Mouse (Mus musculus): Measurements from ENCODE around the gene Snx9.

Gene Snx9

GRCm38 (mm10) chr17:5924238-5924637 lies 83.1 kb downstream of the Snx9 start:
- WGBS = 48% methylated on average over 8 of the region's 8 CpGs

GRCm38 (mm10) chr17:5926710-5927109 lies 85.6 kb downstream of the Snx9 start:
- 85% methylated on average over 7 of the region's 7 CpGs for WGBS

GRCm38 (mm10) chr17:5929031-5929430 lies 87.9 kb downstream of the Snx9 start:
- 87% methylated on average over 6 of the region's 6 CpGs for WGBS

- WGBS = 85% methylated on average over 5 of the region's 5 CpGs
Measured at GRCm38 (mm10) chr17:5932161-5932560, 91.0 kb downstream of the Snx9 start.

DNA sequence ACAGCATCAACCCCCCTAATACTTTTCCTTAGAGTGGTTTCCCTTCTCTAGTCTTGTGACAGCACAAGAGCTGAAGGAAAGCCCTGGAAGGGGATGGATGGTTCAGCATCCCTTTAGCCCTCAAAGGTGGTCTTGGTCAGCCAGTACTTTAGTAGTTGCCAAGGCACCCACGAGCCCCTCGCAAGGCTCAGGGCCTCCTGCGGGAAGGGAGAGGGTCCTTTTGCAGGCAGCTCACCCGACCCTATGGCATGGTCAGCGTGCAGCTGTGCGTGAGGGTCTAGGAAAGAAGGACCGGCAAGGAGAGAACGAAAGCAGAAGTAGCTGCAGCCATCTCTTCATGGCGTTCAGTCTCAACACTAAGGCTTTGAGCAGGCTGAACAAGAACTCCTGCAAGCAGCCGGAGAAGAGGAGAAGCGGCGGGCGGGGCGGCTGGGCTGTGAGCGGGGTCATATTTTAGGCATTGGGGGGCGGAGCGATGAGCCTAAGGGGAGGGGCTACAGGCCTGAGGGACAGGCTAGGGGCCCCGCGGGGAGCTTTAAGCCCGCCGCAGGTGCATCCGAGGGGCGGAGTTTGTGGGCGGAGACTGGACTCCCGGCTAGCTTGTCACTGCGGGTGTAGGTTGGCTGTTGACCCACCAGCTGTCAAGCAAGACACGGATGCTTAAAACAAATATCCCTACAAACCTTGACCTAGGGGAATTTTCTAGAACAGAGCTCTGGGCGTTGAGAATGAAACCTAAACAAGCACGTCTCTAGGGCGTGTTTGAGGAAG lies 93.6 kb downstream of the Snx9 start:
- 3% methylated on average over 30 of the region's 30 CpGs for WGBS

DNA sequence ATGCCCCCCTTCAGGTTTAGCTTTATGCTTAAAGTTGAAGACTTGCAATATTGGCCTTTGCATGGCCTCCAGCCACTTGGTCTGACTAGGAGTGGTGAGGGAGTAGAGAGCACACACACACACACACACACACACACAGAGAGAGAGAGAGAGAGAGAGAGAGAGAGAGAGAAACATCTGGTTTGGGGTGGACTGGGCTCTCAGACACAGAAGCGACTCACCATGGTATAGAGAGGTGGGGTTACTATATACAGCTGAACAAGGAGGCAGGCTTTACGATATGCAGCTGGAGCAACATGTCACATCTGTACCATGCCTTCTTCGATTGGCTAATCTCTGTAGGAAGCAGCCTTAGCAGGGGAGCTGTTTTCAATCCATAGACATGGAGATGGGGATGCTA lies 94.6 kb downstream of the Snx9 start:
- WGBS = 81% methylated on average over 3 of the region's 3 CpGs

DNA sequence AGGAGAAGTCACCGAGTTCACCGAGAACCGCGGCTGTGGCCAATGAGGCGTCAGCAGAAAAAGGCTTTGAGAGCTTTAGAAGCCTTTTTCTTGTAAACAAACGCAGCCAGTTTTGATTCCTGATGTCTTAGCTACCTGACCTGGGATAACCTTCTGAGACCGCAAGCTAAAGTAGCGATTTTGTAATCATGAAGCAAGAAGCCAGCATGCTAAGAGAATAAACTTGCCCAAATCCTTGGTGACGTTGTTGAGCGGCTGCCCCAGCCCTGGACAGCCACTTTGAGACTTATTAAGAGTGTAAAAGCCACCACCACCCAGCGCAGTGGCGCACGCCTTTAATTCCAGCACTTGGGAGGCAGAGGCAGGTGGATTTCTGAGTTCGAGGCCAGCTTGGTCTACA lies 95.1 kb downstream of the Snx9 start:
- WGBS = 75% methylated on average over 14 of the region's 14 CpGs

DNA sequence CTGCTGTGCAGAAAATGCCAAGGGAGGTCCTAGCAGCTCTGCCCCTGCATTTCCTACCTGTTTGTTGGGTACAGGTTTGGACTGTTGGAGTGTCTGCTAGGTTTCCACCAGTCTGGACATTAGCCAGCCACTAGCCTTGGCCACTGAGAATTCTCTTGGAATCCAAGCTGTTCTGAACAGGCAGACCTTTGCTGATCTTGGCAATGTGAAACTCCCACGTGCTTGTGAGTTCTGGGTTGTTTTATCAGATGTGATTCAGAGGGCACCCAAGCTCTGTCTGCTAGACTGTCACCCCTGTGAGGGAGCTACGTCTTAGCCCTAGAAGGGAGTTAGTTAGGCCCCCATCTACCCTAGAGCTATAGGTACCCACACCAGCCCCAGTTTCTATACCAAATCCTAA lies 96.3 kb downstream of the Snx9 start:
- WGBS = 77% methylated on average over 2 of the region's 2 CpGs

GRCm38 (mm10) chr17:5939871-5940270 lies 98.7 kb downstream of the Snx9 start:
- WGBS = 80% methylated on average over 12 of the region's 12 CpGs

DNA sequence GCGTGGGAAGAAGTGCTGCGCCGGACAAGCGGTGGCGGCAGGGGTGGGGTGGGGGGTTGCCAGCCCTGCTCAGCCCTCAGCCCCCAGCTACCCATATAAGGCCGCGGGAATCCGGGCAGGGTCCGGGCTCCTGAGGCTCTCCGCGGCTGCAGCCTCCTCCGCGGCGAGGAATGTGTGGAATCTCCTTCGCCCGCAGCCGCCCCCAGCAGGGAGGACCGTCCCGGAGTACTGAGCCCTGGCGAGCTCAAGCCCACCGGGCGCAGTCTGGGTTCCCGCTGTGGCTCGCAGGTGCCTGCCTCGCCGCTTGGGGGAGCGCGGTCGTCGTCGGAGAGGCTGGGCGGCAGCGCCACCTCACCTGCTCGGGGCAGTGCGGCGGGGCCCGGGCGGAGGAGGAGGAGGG lies 99.7 kb downstream of the Snx9 start:
- WGBS = under 1% methylated on average over 35 of the region's 38 CpGs

GRCm38 (mm10) chr17:5941230-5942043 lies 100.3 kb downstream of the Snx9 start, which contains the start of gene Synj2:
TSS of gene Synj2 (plus strand) at chr17:5941280.
- WGBS = 1% methylated on average over 51 of the region's 52 CpGs

- 73% methylated on average over 3 of the region's 3 CpGs for WGBS
Measured at GRCm38 (mm10) chr17:5942156-5942555, 101.0 kb downstream of the Snx9 start.

GRCm38 (mm10) chr17:5943053-5943452 lies 101.9 kb downstream of the Snx9 start:
- 89% methylated on average over 1 of the region's 1 CpGs for WGBS

DNA sequence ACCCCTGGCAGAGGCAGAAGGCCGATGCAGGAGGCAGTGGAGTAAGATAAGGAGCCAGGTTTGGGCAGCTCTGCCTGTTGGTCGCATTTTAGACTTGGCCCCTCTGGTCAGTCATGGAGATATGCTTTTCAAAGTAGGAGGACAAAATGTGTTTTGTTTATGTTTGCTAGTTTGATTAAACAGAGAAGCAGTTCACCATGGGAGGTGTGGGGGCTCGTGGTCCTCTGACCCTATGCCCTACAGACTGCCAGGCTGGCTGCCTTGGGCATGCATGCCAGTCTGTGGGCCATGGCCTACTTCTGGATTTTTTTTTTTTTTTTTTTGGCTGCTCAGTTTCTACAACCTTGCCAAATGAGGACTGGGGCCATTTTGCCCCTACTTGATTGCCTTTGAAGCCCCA lies 105.9 kb downstream of the Snx9 start:
- WGBS = 70% methylated on average over 3 of the region's 3 CpGs

DNA sequence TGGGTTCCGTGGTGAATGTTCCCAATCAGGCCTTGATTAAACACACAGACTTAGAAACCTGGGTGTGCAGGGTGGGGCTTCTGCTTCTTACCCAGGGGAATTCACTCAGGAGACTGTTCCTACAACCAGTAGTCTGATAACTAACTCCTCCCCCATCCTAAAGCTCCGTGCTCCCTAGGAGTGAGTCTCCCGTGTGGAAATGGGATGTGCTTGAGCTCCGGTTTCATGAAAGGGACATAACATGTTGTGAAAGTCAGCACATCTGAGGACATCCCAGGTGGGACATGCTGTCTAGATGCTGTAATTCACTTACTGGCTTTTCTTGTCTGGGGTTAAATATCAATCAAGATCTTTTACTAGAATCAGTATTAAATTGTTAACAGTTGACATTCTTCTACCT lies 111.3 kb downstream of the Snx9 start:
- 85% methylated on average over 4 of the region's 4 CpGs for whole genome bisulfite sequencing

- WGBS = 85% methylated on average over 2 of the region's 2 CpGs
Measured at GRCm38 (mm10) chr17:5956350-5957000, 115.3 kb downstream of the Snx9 start.

DNA sequence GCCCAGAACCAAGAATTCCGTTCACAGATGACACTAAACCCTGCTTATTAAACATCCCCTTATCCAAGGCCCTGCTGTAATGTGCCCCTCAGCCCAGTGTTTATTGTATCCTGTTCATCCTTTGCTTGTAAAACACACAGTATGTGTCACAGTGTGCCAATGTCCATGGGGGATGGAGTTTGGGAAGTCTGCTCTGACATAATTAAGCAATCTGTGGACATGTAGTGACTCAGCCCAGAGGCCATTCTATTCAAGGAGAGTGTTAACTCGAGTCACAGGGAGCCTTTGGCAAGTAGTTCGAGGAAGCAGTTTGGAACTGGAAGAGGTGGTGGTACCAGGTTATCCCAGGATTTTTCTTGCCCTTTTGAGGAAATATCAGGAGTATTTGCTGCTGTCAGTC lies 116.0 kb downstream of the Snx9 start:
- WGBS = 66% methylated on average over 3 of the region's 3 CpGs

DNA sequence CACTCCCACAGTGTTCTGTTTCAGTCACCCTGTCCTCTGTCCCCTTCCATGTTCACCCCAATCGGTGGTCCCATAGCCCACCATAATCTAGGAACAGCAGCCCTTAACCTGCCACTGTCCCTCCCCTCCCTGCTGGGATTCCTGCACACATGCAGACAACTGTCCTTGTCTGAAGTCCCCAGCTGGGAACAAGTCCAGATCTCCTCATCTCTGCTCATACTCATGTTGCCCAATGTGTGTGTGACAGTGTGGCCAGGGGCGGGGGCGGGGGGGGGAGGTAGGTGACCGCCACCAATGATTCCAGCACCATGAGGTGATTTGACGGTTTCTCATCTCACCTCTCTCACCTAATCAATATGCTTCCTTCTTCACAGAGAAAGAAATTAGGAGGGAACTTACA lies 117.1 kb downstream of the Snx9 start:
- 91% methylated on average over 5 of the region's 5 CpGs for WGBS

DNA sequence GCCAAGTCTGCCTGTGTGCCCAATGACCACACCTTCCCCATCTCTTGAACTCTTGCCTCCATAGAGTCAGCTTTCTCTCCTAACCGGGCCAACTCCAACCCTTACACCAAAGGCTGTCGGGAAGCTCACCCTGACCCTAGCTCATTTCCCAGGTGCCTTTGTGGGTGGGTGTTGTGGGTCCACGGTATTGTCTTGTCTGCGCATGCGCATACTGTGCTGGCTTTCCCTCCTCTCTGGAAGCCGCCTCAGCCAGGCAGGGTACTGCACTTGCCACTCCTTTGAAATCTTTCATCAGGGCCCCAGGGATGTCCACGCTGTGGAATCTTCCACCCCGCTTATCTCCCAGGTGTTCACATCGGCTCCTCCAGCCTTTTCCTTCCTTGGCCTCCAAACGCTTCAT lies 117.5 kb downstream of the Snx9 start:
- 86% methylated on average over 10 of the region's 10 CpGs for WGBS

- 65% methylated on average over 7 of the region's 7 CpGs for WGBS
Measured at GRCm38 (mm10) chr17:5959096-5959495, 118.0 kb downstream of the Snx9 start.

GRCm38 (mm10) chr17:5959802-5960201 lies 118.7 kb downstream of the Snx9 start:
- WGBS = 82% methylated on average over 9 of the region's 9 CpGs

DNA sequence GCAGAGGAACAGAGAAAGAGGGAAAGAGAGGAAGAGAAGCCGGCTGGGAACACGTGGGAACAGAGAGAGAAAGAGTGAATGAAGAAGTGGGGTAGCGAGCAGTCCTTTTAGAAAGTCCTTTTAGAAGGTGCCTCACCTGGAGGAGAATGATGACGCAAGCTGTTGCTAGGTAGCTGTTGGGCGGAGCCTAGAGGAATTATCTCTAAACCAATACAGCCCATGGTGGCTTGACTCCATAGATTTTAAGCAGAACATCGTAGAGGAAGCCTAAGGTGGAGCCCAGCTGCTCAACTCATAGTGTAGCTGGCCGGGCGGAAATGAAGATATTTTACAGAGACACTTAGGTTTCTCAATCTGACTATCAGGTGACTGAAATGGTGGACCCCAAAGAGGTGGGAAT lies 122.6 kb downstream of the Snx9 start:
- 94% methylated on average over 8 of the region's 8 CpGs for WGBS

Measured in cerebral cortex, adult 2 months (tissue).